Mouse (Mus musculus): ENCODE results near the gene Nsg1.

DNA sequence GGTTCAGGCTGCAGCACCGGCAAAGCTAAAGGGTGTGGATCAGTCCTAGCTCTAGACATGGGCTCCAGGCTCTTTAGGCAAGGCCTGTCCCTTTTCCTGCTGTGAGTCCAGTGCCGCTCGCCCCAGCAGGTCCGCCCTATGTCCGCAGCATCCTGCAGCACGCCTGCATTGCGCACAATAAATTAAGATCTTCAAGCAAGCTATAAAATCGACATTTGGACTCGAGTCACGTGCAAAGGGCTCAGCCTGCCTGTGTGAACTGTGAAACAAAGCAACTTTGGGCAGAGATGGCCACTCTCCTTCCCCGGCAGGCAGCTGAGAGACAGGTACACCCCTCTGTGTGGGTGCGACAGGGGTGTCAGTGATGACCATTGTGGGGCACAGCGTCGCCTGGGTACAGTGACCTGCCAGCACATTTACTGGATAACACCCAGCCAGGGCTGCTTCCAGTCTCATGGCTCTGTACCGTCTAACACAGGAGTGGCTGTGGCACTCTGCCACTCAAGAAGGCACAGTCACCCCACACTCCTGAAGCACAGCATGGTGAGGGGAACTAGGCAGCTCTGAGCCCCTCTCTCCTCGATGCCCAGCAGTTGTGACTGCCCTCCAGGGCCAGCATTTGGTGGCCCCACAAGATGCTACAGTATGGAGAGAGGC lies 14.7 kb upstream of the Nsg1 start:
- TF ChIP-seq CTCF (IDR thresholded peaks at IDR 0.05; ENCODE audit: low read depth) (no peak), EP300 (IDR thresholded peaks at IDR 0.05; ENCODE audit: low read depth) (no peak)
